Mouse (Mus musculus): ENCODE results near the gene Csmd2.

DNA sequence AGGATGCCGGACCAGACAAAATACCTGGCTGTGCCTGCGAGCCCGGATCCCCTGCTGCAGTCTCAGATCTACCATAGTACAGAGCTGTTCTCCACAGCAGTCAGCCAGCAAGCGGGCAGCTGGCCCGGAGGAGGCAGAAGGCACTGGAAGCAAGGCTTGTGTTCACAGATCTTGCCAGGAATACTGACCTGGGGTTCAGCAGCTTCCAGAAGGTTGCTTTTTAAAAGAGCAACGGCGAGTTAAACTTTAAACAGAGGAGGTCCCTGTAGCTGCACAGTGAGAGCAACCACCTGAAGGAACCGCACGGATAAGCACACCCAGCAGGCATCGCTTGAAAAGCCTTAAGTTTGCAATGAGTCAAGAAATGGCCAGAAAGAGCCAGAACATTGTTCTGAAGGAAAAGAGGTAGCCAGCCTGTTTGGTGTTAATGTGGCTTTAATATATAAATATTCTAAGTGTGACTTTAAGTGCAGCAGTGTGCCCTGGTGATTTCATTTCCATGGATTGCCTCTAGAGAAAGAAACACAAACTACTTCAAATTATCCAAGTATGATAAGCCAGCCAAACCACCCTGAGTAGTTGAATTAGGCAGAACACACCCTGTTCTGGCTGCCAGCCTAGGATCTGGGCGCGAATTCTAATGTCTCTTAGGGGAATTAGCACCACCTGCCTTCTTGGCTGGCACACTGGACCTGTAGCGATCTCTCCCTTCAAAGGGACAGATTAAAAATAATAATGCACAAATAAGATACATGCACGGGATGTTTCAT is 439.8 kb downstream of the Csmd2 start:
- TF ChIP-seq CHD2 (IDR thresholded peaks at IDR 0.05; ENCODE audit: low read depth, low read length) (no peak), ZC3H11A (IDR thresholded peaks at IDR 0.05; ENCODE audit: borderline replicate concordance, low read depth, low read length) (no peak), HCFC1 (IDR thresholded peaks at IDR 0.05; ENCODE audit: borderline replicate concordance, insufficient read depth, low read length) (no peak)
